In genomic region chr7:28917503-28918426, GRCm38 (mm10) we compare ENCODE assay signal across 8 mouse cellular contexts. TPM values are rescaled to one million over a fixed set of nuclear protein-coding genes. Genes with fewer than 3 reads are reported as not detected.
A peak's percentile ranks its signal among the peaks of the same experiment; 100 is the strongest.
DNase-seq lines count a peak whose midpoint lies in the region; TF ChIP-seq lines count a peak whose summit lies in the region.

No protein-coding gene starts in this region.

- intact Hi-C loops in left cerebral cortex, adult 2 months (cut with DNase I): no loop called here
- intact Hi-C loops in heart, postnatal 14 days (cut with DNase I): no loop called here

- no peak overlapping the region for H3K4me3 ChIP-seq in left cerebral cortex, adult 2 months
- H3K4me3 ChIP-seq in brown adipose tissue, adult 24 weeks (ENCODE audit: insufficient read depth, low read depth, low read length): no peak overlapping the region
- H3K4me3 ChIP-seq in layer of hippocampus, adult 2 months: no peak overlapping the region

- peaks cover 68% of the 10 kb centered on the region for H3K4me1 ChIP-seq in brown adipose tissue, adult 24 weeks (ENCODE audit: control insufficient read depth, insufficient read depth, insufficient read length, low read length)

- H3K27ac ChIP-seq in left cerebral cortex, adult 2 months: peak overlapping the region; percentile 77
- H3K27ac ChIP-seq in brown adipose tissue, adult 24 weeks (replicated peaks; ENCODE audit: low read depth, low read length): peak overlapping the region; percentile 96
- H3K27ac ChIP-seq in layer of hippocampus, adult 2 months: peak overlapping the region; percentile 92

- peak in 1 of 2 experiments; percentile 43 for DNase-seq in left cerebral cortex, adult 2 months (ENCODE audit: extremely low spot score in 1 of 2, low spot score in 2 of 2)
- DNase-seq in left cerebral cortex, adult 8-10 months (ENCODE audit: low spot score in 2 of 2): no peak
- peak; percentile 65 to 68 for DNase-seq in heart, postnatal 14 days
- DNase-seq in layer of hippocampus, adult 2 months (ENCODE audit: low spot score in 2 of 2): peak; percentile 58 to 70
- DNase-seq in lung, postnatal 14 days: peak; percentile 76
- DNase-seq in yolk sac, embryonic 10.5 days (ENCODE audit: low spot score): peak; percentile 71
- no peak for DNase-seq in T-cell, adult 2 months (ENCODE audit: low spot score)

- no peak for TF ChIP-seq CTCF in left cerebral cortex, adult 2 months (IDR thresholded peaks at IDR 0.05)
- no peak for TF ChIP-seq CTCF in layer of hippocampus, adult 2 months (conservative IDR thresholded peaks at IDR 0.05)

RNA-seq across cellular contexts. Expression of gene Capn12, which starts 36.5 kb away (rescaled TPM):
- 1 to 10 TPM; 1.5 to 2.0 TPM for total RNA-seq in left cerebral cortex, adult 2 months (2021)
- total RNA-seq in left cerebral cortex, adult 8-10 months (2022): 1 to 10 TPM in 3 of 4 experiments, under 1 TPM in 1; 0.41 to 2.3 (median 1.3) TPM
- polyA plus RNA-seq in brown adipose tissue, adult 24 weeks (2012; ENCODE audit: insufficient read depth, insufficient read length, missing spikeins): 0.63 and 0.71 TPM in 2 replicates
- under 1 TPM; 0.27 to 0.36 TPM for total RNA-seq in heart, postnatal 14 days (2021)
- under 1 TPM; 0.15 to 0.29 TPM for total RNA-seq in layer of hippocampus, adult 2 months (2021)

RNA-seq across cellular contexts. Expression of gene Actn4, which starts 44.4 kb away (rescaled TPM):
- total RNA-seq in left cerebral cortex, adult 2 months (2021): 100 to 1,000 TPM; 196 to 199 TPM
- 100 to 1,000 TPM; 161 to 178 (median 177) TPM for total RNA-seq in left cerebral cortex, adult 8-10 months (2022)
- polyA plus RNA-seq in brown adipose tissue, adult 24 weeks (2012; ENCODE audit: insufficient read depth, insufficient read length, missing spikeins): 122 and 135 TPM in 2 replicates
- total RNA-seq in heart, postnatal 14 days (2021): 100 to 1,000 TPM; 110 to 127 TPM
- 100 to 1,000 TPM; 131 to 134 TPM for total RNA-seq in layer of hippocampus, adult 2 months (2021)

RNA-seq across cellular contexts. Expression of gene Lgals7, which starts 54.1 kb away (rescaled TPM):
- under 1 TPM in 1 of 2 experiments, not detected in 1; 0.49 TPM for total RNA-seq in left cerebral cortex, adult 2 months (2021)
- not detected for total RNA-seq in left cerebral cortex, adult 8-10 months (2022)
- polyA plus RNA-seq in brown adipose tissue, adult 24 weeks (2012; ENCODE audit: insufficient read depth, insufficient read length, missing spikeins): 2.3 TPM in 1 of 2 replicates, not detected in the other
- 1 to 10 TPM; 3.2 to 3.6 TPM for total RNA-seq in heart, postnatal 14 days (2021)
- total RNA-seq in layer of hippocampus, adult 2 months (2021): not detected

Comparison
In these comparisons a context has a peak if more than half of its experiments do, and no peak if none do; other contexts are left out.
1. DNase-seq: peak in heart, postnatal 14 days (2 of 2), layer of hippocampus, adult 2 months (2 of 2), lung, postnatal 14 days (single experiment) and yolk sac, embryonic 10.5 days (single experiment); none in left cerebral cortex, adult 8-10 months (0 of 2) and T-cell, adult 2 months (single experiment).
2. Peak in every context shown above with its lines, with median percentiles within 50 percentile points of each other: H3K27ac ChIP-seq.